Mouse (Mus musculus): ENCODE results near the gene Borcs8. TPM values are rescaled to one million over a fixed set of nuclear protein-coding genes. Genes with fewer than 3 reads are reported as not detected.
A peak's percentile ranks its signal among the peaks of the same experiment; 100 is the strongest.

The Borcs8 gene
- polyA plus RNA-seq, 1 experiment from 2014 or later: 56.5 TPM

DNA sequence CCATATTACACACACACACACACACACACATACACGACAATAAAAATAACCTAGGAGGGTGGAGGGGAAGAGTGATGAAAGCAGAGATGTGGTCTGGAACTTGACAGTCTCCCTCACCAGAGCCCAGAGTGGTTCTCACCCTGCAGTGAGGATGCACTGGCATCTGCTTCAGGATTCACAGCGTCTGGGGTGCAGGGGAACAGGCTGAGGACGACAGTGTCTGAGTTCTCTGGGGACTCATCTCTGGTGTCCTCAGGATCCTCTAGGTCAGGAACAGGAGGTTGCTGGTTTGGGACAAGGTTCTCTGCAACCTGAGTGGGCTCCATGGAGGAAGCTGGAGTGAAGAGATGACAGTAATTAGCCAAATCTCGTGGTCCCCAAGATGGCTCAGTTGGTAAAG lies 1.4 kb upstream of the Borcs8 start:
- peak overlapping the region; percentile 84 for H3K4me3 ChIP-seq (replicated peaks)
- no peak for ATAC-seq
- H3K27me3 ChIP-seq: no peaks in the 10 kb centered on the region
- peak overlapping the region; percentile 70 for H3K4me2 ChIP-seq (replicated peaks)
- H3K9ac ChIP-seq (replicated peaks): peak overlapping the region; percentile 63; the same call in 1 of the 2 replicates
- no peaks in the 10 kb centered on the region for H3K9me3 ChIP-seq
- WGBS: 77% methylated on average over 4 of the region's 4 CpGs
- H3K27ac ChIP-seq: no peak overlapping the region
- H3K4me1 ChIP-seq (replicated peaks): peaks cover 24% of the 10 kb centered on the region
- peaks cover 49% of the 10 kb centered on the region for H3K36me3 ChIP-seq

GRCm38 (mm10) chr8:70139981-70140380 lies 682 bp downstream of the Borcs8 start:
- no peaks in the 10 kb centered on the region for H3K9me3 ChIP-seq
- H3K4me2 ChIP-seq (replicated peaks): peak overlapping the region; percentile 70
- peak overlapping the region; percentile 86 for H3K27ac ChIP-seq
- peaks cover 24% of the 10 kb centered on the region for H3K4me1 ChIP-seq (replicated peaks)
- WGBS: 12% methylated on average over 9 of the region's 9 CpGs
- no peak for ATAC-seq
- no peaks in the 10 kb centered on the region for H3K27me3 ChIP-seq
- peak overlapping the region; percentile 84 for H3K4me3 ChIP-seq (replicated peaks)
- H3K36me3 ChIP-seq: peaks cover 49% of the 10 kb centered on the region
- peak overlapping the region; percentile 79 for H3K9ac ChIP-seq (replicated peaks)

DNA sequence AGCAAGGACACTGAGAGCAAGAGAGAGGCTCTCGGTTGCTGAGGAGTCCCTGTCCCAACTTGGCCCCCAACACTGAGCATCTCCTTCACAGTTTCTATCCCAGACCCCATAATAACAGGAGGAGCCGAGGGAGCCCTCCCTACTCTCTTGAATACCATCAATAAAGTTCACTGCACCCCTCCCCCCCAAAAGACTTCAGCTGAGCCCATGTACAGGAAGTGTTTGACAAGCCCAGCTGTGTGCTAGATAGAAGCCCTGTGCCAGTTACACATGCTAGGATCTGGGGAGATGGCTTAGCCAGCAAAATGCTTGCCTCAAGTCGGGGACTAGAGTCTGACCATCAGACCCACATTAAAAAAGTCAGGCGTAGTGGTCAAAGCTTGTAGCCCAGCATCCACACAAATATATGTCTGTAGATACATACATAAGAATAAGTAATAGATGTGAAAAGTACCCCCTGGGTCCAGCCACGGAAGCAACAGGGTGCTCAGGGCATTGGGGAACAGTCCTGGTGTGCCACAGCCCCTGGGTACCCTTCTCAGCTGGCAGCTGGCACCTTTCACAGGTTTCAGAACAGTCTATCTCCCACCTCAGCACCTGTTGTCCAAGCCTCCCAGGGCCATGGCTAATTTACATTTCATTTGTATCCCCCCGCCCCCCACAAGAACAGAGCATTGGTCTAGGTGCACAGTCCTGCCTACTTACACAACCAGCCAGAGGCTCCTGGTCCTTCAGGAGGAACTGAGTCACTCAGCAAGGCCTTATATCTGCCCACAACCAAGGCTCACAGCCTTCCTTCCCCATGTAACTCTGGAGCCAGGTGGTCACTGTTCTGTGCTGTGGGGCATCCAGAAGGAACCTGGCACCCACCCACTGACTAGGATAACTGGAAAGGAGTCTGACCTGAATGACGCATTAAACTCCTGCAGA lies 8.6 kb downstream of the Borcs8 start:
- peaks cover 8% of the 10 kb centered on the region; the same call in 1 of the 2 replicates for H3K4me1 ChIP-seq (replicated peaks)
- WGBS: 87% methylated on average over 7 of the region's 7 CpGs

DNA sequence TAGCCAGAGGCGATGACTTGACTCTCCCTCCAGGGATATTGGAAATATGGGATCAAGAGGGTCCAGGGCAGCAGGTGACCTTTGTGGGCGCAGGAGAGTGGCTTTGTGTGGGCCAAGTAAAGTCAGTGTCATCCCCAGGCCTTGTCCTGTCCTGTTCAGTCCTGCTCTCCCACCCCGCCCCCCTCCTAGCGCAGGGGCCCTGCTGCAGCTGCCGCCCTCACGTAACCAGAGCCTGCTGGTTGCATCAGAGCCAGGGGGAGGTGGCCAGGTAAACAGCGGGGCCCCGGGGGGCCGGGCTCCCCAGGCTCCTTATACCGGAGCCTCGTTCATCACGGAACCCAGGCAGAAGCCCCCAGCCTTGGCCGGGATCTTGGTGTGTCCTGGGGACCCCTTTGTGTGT lies 10.9 kb downstream of the Borcs8 start:
- peaks cover 7% of the 10 kb centered on the region; the same call in 1 of the 2 replicates for H3K27me3 ChIP-seq
- no peak overlapping the region; the same call in 1 of the 2 replicates for H3K9ac ChIP-seq (replicated peaks)
- ATAC-seq: no peak
- no peak overlapping the region for H3K4me2 ChIP-seq (replicated peaks)
- no peak overlapping the region for H3K27ac ChIP-seq
- H3K4me1 ChIP-seq (replicated peaks): peaks cover 8% of the 10 kb centered on the region; the same call in 1 of the 2 replicates
- H3K36me3 ChIP-seq: peaks cover 21% of the 10 kb centered on the region
- H3K9me3 ChIP-seq: no peaks in the 10 kb centered on the region
- 19% methylated on average over 13 of the region's 13 CpGs for WGBS
- no peak overlapping the region for H3K4me3 ChIP-seq (replicated peaks)

More for the DNA sequence above, 8.6 kb downstream of the Borcs8 start:
- no peak for ATAC-seq
- H3K4me3 ChIP-seq (replicated peaks): no peak overlapping the region
- no peak overlapping the region for H3K4me2 ChIP-seq (replicated peaks)
- H3K27me3 ChIP-seq: 0 out of 2 replicates have a peak, but pooled peaks cover 2% of the 10 kb centered on the region
- no peak overlapping the region for H3K9ac ChIP-seq (replicated peaks)
- no peak overlapping the region for H3K27ac ChIP-seq
- no peaks in the 10 kb centered on the region for H3K9me3 ChIP-seq
- H3K36me3 ChIP-seq: peaks cover 43% of the 10 kb centered on the region

GRCm38 (mm10) chr8:70152537-70153257 lies 13.4 kb downstream of the Borcs8 start:
- peak; percentile 93 for ATAC-seq
- H3K4me2 ChIP-seq (replicated peaks): peak overlapping the region; percentile 32
- H3K9me3 ChIP-seq: no peaks in the 10 kb centered on the region
- H3K27me3 ChIP-seq: peaks cover 12% of the 10 kb centered on the region; the same call in 1 of the 2 replicates
- no peaks in the 10 kb centered on the region for H3K36me3 ChIP-seq
- WGBS: 20% methylated on average over 22 of the region's 22 CpGs
- H3K9ac ChIP-seq (replicated peaks): 0 out of 2 replicates have a peak overlapping the region, but pooled peaks have one; percentile 4
- peaks cover 8% of the 10 kb centered on the region; the same call in 1 of the 2 replicates for H3K4me1 ChIP-seq (replicated peaks)
- H3K27ac ChIP-seq: no peak overlapping the region
- no peak overlapping the region for H3K4me3 ChIP-seq (replicated peaks)

- H3K9me3 ChIP-seq: no peaks in the 10 kb centered on the region
- H3K4me2 ChIP-seq (replicated peaks): no peak overlapping the region
- H3K4me1 ChIP-seq (replicated peaks): peaks cover 9% of the 10 kb centered on the region
- H3K36me3 ChIP-seq: no peaks in the 10 kb centered on the region
- H3K9ac ChIP-seq (replicated peaks): no peak overlapping the region
- no peak overlapping the region for H3K27ac ChIP-seq
- ATAC-seq: no peak
- no peak overlapping the region for H3K4me3 ChIP-seq (replicated peaks)
- 92% methylated on average over 1 of the region's 1 CpGs for WGBS
- peaks cover 11% of the 10 kb centered on the region; the same call in 1 of the 2 replicates for H3K27me3 ChIP-seq
These were observed 18.0 kb downstream of the Borcs8 start for GRCm38 (mm10) chr8:70157240-70157800.

DNA sequence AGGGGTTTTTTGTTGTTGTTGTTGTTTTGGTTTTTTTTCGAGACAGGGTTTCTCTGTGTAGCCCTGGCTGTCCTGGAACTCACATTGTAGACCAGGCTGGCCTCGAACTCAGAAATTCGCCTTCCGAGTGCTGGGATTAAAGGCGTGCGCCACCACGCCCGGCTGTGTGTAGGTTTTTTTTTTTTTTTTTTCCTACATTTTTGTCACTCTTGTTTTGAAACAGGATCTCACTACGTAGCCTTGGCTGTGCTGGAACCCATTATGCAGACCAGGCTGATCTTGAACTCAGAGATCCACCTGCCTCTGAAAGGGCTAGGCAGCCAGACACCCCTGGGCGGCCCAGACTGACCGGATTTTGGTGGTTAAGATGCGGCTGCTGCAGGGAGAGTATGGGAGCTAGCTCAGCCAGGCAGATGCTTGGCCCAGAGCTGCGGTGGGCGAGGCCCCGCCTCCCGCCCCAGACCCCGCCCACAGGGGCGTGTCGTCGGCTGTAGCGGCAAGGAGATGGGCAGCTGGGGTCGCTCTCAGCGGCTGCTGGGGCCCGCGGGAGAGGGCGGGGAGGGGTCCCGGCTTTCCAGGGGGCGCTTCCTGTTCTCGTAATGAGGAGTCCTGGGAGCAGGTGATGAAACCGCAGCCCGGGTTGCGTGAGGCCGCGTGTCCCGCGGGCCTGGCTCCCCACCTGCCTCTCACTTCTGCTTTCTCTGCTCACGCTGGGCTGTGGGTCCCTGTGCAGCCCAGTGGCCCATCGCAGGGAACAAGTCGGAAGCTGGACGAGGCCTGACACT lies 19.0 kb downstream of the Borcs8 start:
- ATAC-seq: peak; percentile 95
- no peaks in the 10 kb centered on the region for H3K9me3 ChIP-seq
- 14% methylated on average over 39 of the region's 40 CpGs for WGBS
- peak overlapping the region; percentile 39; the same call in 1 of the 2 replicates for H3K27ac ChIP-seq
- no peaks in the 10 kb centered on the region for H3K36me3 ChIP-seq
- H3K4me1 ChIP-seq (replicated peaks): peaks cover 5% of the 10 kb centered on the region
- peaks cover 8% of the 10 kb centered on the region; the same call in 1 of the 2 replicates for H3K27me3 ChIP-seq
- peak overlapping the region; percentile 72 for H3K4me2 ChIP-seq (replicated peaks)
- H3K9ac ChIP-seq (replicated peaks): peak overlapping the region; percentile 69
- peak overlapping the region; percentile 51 for H3K4me3 ChIP-seq (replicated peaks)

DNA sequence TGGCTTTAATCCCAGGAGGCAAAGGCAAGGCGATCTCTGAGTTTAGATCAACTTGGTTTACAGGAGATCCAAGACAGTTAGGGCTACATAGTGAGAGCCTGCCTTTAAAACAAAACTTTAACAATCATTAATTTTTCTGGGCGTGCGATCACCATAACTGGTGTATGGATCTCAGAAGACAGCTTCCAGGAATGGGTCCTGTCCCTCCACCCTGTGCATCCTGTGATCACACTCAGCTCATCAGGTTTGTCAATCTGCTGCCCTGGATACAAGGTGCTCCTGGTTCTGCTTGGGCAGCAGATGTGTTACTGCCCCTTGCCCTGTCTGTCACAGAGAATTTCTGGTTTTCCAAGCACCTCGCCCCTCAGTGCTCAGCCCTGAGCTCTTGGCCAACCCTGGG lies 19.9 kb downstream of the Borcs8 start:
- Histone ChIP-seq H3K9me3 (no peaks in the 10 kb centered on the region), H3K36me3 (no peaks in the 10 kb centered on the region), H3K9ac (replicated peaks) (no peak overlapping the region), H3K27ac (no peak overlapping the region), H3K4me3 (replicated peaks) (no peak overlapping the region), H3K4me2 (replicated peaks) (peak overlapping the region; percentile 72; the same call in 1 of the 2 replicates), H3K4me1 (replicated peaks) (peaks cover 5% of the 10 kb centered on the region), H3K27me3 (peaks cover 10% of the 10 kb centered on the region; the same call in 1 of the 2 replicates)
- ATAC-seq: no peak
- 92% methylated on average over 4 of the region's 4 CpGs for WGBS

- H3K36me3 ChIP-seq: no peaks in the 10 kb centered on the region
- H3K4me3 ChIP-seq (replicated peaks): no peak overlapping the region
- no peak overlapping the region for H3K9ac ChIP-seq (replicated peaks)
- ATAC-seq: no peak
- WGBS: 66% methylated on average over 13 of the region's 13 CpGs
- H3K27me3 ChIP-seq: peaks cover 14% of the 10 kb centered on the region
- peaks cover 5% of the 10 kb centered on the region for H3K4me1 ChIP-seq (replicated peaks)
- H3K27ac ChIP-seq: no peak overlapping the region
- no peak overlapping the region for H3K4me2 ChIP-seq (replicated peaks)
- H3K9me3 ChIP-seq: no peaks in the 10 kb centered on the region
These were observed 20.7 kb downstream of the Borcs8 start for GRCm38 (mm10) chr8:70160015-70160414.

- H3K9me3 ChIP-seq: no peaks in the 10 kb centered on the region
- no peak overlapping the region for H3K9ac ChIP-seq (replicated peaks)
- peaks cover 28% of the 10 kb centered on the region for H3K27me3 ChIP-seq
- peaks cover 10% of the 10 kb centered on the region for H3K4me1 ChIP-seq (replicated peaks)
- H3K4me2 ChIP-seq (replicated peaks): no peak overlapping the region
- no peak overlapping the region for H3K4me3 ChIP-seq (replicated peaks)
- ATAC-seq: no peak
- H3K27ac ChIP-seq: no peak overlapping the region
- no peaks in the 10 kb centered on the region for H3K36me3 ChIP-seq
- WGBS: 89% methylated on average over 3 of the region's 3 CpGs
These were observed 24.0 kb downstream of the Borcs8 start for GRCm38 (mm10) chr8:70163316-70163715.

Data from midbrain, embryonic 13.5 days (tissue).